Mouse (Mus musculus): Measurements from ENCODE around the gene Inha.

- TF ChIP-seq CTCF (IDR thresholded peaks at IDR 0.05; ENCODE audit: borderline replicate concordance, extremely low read depth, insufficient read depth, insufficient read length) (no peak), POLR2A (IDR thresholded peaks at IDR 0.05; ENCODE audit: borderline replicate concordance, extremely low read depth, insufficient read depth, insufficient read length, poor library complexity, severe bottlenecking) (no peak)
These were observed 11.1 kb downstream of the Inha start for GRCm38 (mm10) chr1:75517984-75518383.

Measured in brain, embryonic 14.5 days (tissue).